Mouse (Mus musculus) limb, embryonic 13.5 days (tissue): ENCODE measurements around the gene Zfp710. TPM values are rescaled to one million over a fixed set of nuclear protein-coding genes. Genes with fewer than 3 reads are reported as not detected.
"Not testable (repeated sequence)": the region's sequence is repeated elsewhere in the genome, so short reads cannot be mapped to it uniquely, and the experiment has no call there.

Experiments used
- ATAC-seq: fragments of 200-750 bp; cut with Nextera tagmentation; 2 replicates; pipeline ENCODE4 v1.8.0; 2017; ENCODE audit warnings: low read depth, moderate number of reproducible peaks, moderate TSS enrichment; ENCODE audit not compliant: low FRiP score
- H3K27ac ChIP-seq: fragments of 300-500 bp; sonication (generic); 2 replicates; pipeline ENCODE4 v1.5.1; 2015; ENCODE audit warnings: inconsistent platforms, mild to moderate bottlenecking, moderate library complexity
- H3K27me3 ChIP-seq: fragments of 300-500 bp; sonication (generic); 2 replicates; pipeline ENCODE4 v1.6.1; 2015; ENCODE audit warnings: mild to moderate bottlenecking, inconsistent platforms
- H3K36me3 ChIP-seq: fragments of 300-500 bp; sonication (generic); 2 replicates; pipeline ENCODE4 v1.6.1; 2015; ENCODE audit warnings: inconsistent platforms, mild to moderate bottlenecking, moderate library complexity
- H3K4me1 ChIP-seq: fragments of 300-500 bp; sonication (generic); 2 replicates; pipeline ENCODE4 v1.6.1; 2015; ENCODE audit warnings: inconsistent platforms
- H3K4me2 ChIP-seq: fragments of 300-500 bp; sonication (generic); replicated peaks from 2 replicates; pipeline ENCODE4 v1.6.1; 2015; ENCODE audit warnings: inconsistent platforms, mild to moderate bottlenecking, moderate library complexity
- H3K4me3 ChIP-seq: fragments of 300-500 bp; sonication (generic); 2 replicates; pipeline ENCODE4 v1.5.1; 2015; ENCODE audit warnings: moderate library complexity, mild to moderate bottlenecking, inconsistent platforms
- H3K9ac ChIP-seq: fragments of 300-500 bp; sonication (generic); 2 replicates; pipeline ENCODE4 v1.6.1; 2015; ENCODE audit warnings: mild to moderate bottlenecking, inconsistent platforms
- H3K9me3 ChIP-seq: fragments of 300-500 bp; sonication (generic); 2 replicates; pipeline ENCODE4 v1.6.1; 2016; ENCODE audit warnings: inconsistent platforms
- WGBS: fragments of 180-500 bp; shearing (Covaris S2); methylation state at CpG from one replicate; pipeline ENCODE4 v1.1.7; 2015; 5-methylcytosine and 5-hydroxymethylcytosine counted together
- polyA plus RNA-seq: library from polyadenylated mRNA; unstranded; fragments of >200 nt; fragmentation: Nextera tagmentation; extraction: Ambion mirVana; gene quantifications from 2 replicates; pipeline ENCODE4 v1.2.1, GENCODE M21; 2015

The Zfp710 gene
- polyA plus RNA-seq, 1 experiment from 2014 or later = 15.9 TPM

DNA sequence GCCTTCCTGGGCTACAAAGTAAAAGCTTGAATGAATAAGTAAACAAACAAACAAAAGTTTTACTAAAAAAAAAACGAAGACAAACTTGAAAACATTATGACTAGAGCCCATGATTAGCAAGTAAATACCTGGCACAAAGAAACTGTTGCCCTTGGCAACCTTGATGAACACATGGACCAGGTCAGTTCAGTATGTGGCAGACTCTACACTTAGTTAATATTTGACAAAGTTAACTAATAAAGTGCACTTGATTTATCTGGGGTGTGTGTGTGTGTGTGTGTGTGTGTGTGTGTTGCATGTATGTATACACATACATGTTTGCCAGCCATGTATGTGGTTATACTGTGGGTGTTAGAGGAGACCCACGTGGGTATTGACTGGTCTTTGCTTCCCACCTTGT is 25.1 kb downstream of the Zfp710 start:
- H3K36me3 ChIP-seq = no peaks in the 10 kb centered on the region
- H3K27ac ChIP-seq = no peak overlapping the region
- no peaks in the 10 kb centered on the region for H3K27me3 ChIP-seq
- no peak overlapping the region for H3K4me3 ChIP-seq
- ATAC-seq = no peak
- peaks cover 56% of the 10 kb centered on the region for H3K4me1 ChIP-seq
- H3K9ac ChIP-seq = no peak overlapping the region
- 69% methylated on average over 2 of the region's 2 CpGs for WGBS
- no peak overlapping the region for H3K4me2 ChIP-seq
- H3K9me3 ChIP-seq = no peaks in the 10 kb centered on the region

DNA sequence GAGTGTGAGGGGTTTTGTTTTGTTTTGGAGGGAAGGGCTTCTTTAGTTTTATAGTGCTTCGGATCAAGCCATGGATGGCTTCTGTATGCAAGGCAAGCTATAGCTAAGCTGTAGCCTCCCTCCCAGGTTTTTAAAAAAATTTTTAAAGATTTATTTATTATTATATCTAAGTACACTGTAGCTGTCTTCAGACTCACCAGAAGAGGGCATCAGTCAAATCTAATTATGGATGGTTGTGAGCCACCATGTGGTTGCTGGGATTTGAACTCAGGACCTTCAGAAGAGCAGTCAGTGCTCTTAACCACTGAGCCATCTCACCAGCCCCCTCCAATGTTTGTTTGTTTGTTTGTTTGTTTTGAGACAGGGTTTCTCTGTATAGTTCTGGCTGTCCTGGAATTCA is 25.8 kb downstream of the Zfp710 start:
- not testable (repeated sequence) for H3K36me3 ChIP-seq, ATAC-seq, H3K9me3 ChIP-seq, H3K4me3 ChIP-seq, H3K4me2 ChIP-seq, H3K9ac ChIP-seq, H3K27me3 ChIP-seq, H3K27ac ChIP-seq
- 93% methylated on average over 1 of the region's 1 CpGs for WGBS
- peaks cover 51% of the 10 kb centered on the region for H3K4me1 ChIP-seq

DNA sequence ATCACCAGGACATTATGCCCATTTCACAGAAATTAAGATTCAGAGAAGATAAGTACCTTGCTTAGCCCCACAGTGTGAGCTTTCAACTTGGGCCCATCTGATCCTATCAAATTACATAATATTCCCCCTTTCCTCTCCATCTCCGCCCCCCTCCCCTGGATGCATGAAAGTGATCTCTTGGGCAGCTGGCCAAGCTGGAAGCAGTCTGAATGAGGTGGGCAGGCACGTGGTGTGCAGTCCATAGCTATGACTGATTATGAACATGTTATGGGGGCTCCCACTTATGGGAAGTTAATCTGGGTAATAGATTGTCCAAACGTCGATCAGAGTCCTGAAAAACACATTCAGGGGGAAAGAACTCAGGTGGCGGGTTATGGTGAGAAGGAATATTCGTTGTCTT is 27.2 kb downstream of the Zfp710 start:
- 57% methylated on average over 6 of the region's 6 CpGs for WGBS
- 0 out of 2 replicates have a peak, but pooled peaks have one; percentile 35 for ATAC-seq
- Histone ChIP-seq H3K9me3 (no peaks in the 10 kb centered on the region), H3K4me3 (no peak overlapping the region), H3K9ac (no peak overlapping the region), H3K36me3 (no peaks in the 10 kb centered on the region), H3K27me3 (no peaks in the 10 kb centered on the region), H3K4me2 (no peak overlapping the region), H3K4me1 (peaks cover 46% of the 10 kb centered on the region), H3K27ac (no peak overlapping the region; the same call in 1 of the 2 replicates)

DNA sequence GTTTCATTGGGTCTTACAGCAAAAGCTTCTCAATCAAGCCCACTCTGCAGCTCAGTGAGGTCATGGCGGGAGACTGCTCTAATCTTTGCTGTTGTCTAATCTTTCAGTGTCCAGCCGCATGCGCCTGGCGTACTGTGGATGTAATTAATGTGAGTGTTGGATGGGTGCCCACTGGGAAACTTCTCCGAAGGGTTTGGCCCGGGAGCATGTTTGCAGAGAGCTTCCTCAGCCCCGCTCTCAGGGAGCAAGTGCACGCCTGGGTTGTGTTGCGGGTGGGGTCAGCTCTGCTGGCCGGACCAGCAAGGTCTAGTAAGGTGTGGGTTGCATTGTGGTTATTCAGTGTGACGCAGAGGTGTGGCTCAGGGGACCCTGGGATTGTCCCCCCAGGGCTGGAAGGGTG is 27.6 kb downstream of the Zfp710 start:
- H3K4me1 ChIP-seq = peaks cover 46% of the 10 kb centered on the region

DNA sequence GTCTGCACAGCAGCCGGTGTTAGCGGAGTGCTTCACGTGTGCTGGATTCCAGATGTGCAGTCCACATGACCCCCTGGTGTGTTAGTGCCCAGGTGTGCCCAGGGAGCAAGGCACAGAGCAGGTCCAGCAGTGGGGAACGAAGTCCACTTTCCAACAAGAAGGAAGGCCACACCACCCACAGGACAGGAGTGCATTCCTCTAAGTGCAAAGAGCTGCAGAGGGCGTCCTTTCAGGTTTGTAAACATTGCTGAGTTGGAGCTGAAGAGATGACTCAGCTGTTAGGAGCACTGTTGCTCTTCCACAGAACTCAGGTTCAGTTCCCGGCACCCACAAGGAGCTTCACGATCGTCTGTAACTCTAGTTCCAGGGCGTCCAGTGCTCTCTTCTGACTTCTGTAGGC is 28.5 kb downstream of the Zfp710 start:
- ATAC-seq = no peak
- Histone ChIP-seq H3K36me3 (peaks cover 4% of the 10 kb centered on the region; the same call in 1 of the 2 replicates), H3K27ac (no peak overlapping the region), H3K9me3 (no peaks in the 10 kb centered on the region), H3K4me1 (peaks cover 46% of the 10 kb centered on the region), H3K4me3 (no peak overlapping the region), H3K27me3 (no peaks in the 10 kb centered on the region), H3K9ac (no peak overlapping the region), H3K4me2 (no peak overlapping the region)
- WGBS = 74% methylated on average over 9 of the region's 9 CpGs

More for the DNA sequence above, 27.6 kb downstream of the Zfp710 start:
- H3K36me3 ChIP-seq = no peaks in the 10 kb centered on the region
- H3K9me3 ChIP-seq = no peaks in the 10 kb centered on the region
- H3K9ac ChIP-seq = no peak overlapping the region
- H3K27ac ChIP-seq = no peak overlapping the region; the same call in 1 of the 2 replicates
- no peak overlapping the region for H3K4me2 ChIP-seq
- WGBS = 57% methylated on average over 11 of the region's 11 CpGs
- no peak overlapping the region for H3K4me3 ChIP-seq
- H3K27me3 ChIP-seq = no peaks in the 10 kb centered on the region
- ATAC-seq = peak; percentile 33; the same call in 1 of the 2 replicates

DNA sequence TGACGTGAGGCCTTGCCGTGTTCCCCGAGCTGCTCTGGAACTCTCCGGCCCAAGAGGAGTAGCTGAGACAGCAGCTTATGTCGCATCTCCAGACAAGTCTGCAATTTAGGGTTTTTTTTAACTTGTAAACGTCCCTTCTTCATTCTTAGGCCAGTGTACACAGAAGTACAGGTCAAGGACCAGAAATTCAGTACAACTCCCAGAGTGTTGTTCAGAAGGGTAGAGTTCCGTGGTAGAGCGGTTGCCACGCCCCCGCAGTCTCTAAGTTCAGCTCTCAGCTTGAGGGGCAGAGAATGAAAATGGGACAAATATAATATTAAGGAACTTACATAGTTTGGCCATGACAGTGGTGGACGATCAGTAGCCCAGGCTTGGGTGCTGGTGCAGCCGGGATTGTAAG is 31.2 kb downstream of the Zfp710 start:
- WGBS = 89% methylated on average over 12 of the region's 12 CpGs
- no peak overlapping the region for H3K27ac ChIP-seq
- no peak overlapping the region for H3K4me2 ChIP-seq
- H3K9me3 ChIP-seq = no peaks in the 10 kb centered on the region
- H3K36me3 ChIP-seq = peaks cover 4% of the 10 kb centered on the region; the same call in 1 of the 2 replicates
- H3K4me1 ChIP-seq = peaks cover 54% of the 10 kb centered on the region
- H3K4me3 ChIP-seq = no peak overlapping the region
- ATAC-seq = no peak
- no peaks in the 10 kb centered on the region for H3K27me3 ChIP-seq
- no peak overlapping the region for H3K9ac ChIP-seq

DNA sequence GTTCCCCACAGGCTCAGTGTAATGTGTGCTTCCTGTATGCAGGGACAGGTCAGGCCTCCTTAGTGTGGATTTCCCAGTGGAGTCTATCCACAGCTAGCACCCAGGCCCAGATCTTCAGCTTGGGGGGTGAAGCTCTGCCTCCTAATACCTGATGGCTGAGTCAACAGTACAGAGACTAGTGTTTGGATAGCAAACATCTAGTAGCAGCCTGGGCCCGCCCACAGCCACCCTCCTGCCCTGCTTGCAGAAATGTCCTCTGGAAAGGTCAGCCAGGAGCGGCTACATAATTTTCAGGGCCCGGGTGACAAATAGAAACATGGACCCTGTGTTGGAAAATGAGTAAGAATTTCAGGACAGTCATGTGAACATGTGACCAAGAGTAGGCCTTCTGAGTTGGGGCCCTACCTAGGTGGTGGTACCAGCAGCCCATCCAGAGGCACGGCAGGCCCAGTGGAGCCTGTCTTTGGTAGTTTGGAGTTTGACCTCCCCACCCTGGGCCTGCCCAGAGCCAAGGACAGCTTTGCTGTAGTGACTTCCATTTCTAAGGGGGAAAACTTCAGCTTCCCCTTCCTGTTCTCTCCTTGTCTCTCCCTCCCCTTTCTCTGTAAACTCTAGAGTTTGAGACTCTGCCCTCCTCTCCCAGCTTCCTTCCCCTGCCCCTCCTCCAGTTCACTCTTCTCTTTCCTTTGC is 32.5 kb downstream of the Zfp710 start:
- 75% methylated on average over 4 of the region's 4 CpGs for WGBS
- no peak overlapping the region for H3K27ac ChIP-seq

DNA sequence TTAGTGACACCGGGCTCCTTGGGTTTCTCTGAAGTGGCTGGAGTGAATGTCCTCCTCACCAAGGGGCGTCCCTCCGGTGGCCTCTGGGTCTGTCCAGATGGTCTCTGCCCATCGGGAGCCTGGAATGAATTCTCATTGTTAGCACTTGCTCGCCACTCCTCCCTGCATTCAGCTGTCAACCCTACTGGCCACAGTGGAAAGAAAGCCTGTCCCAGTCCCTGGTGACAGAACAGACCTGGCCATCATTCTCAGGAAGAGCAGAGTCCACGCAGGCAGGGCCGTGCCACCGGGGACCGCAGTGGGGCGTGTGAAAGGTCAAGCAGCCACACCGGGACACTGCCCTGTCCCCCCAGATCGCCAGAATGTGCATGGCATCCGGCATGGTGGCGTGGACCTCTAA is 33.2 kb downstream of the Zfp710 start:
- no peak for ATAC-seq
- Histone ChIP-seq H3K4me2 (no peak overlapping the region), H3K36me3 (peaks cover 4% of the 10 kb centered on the region; the same call in 1 of the 2 replicates), H3K4me1 (peaks cover 43% of the 10 kb centered on the region), H3K27ac (peak overlapping the region; percentile 48; the same call in 1 of the 2 replicates), H3K27me3 (no peaks in the 10 kb centered on the region), H3K9me3 (no peaks in the 10 kb centered on the region), H3K4me3 (no peak overlapping the region), H3K9ac (no peak overlapping the region)
- WGBS = 72% methylated on average over 14 of the region's 14 CpGs

More for the DNA sequence above, 32.5 kb downstream of the Zfp710 start:
- H3K4me3 ChIP-seq = no peak overlapping the region
- H3K9ac ChIP-seq = no peak overlapping the region
- H3K4me2 ChIP-seq = no peak overlapping the region
- no peak for ATAC-seq
- peaks cover 4% of the 10 kb centered on the region; the same call in 1 of the 2 replicates for H3K36me3 ChIP-seq
- no peaks in the 10 kb centered on the region for H3K9me3 ChIP-seq
- no peaks in the 10 kb centered on the region for H3K27me3 ChIP-seq
- peaks cover 45% of the 10 kb centered on the region for H3K4me1 ChIP-seq

DNA sequence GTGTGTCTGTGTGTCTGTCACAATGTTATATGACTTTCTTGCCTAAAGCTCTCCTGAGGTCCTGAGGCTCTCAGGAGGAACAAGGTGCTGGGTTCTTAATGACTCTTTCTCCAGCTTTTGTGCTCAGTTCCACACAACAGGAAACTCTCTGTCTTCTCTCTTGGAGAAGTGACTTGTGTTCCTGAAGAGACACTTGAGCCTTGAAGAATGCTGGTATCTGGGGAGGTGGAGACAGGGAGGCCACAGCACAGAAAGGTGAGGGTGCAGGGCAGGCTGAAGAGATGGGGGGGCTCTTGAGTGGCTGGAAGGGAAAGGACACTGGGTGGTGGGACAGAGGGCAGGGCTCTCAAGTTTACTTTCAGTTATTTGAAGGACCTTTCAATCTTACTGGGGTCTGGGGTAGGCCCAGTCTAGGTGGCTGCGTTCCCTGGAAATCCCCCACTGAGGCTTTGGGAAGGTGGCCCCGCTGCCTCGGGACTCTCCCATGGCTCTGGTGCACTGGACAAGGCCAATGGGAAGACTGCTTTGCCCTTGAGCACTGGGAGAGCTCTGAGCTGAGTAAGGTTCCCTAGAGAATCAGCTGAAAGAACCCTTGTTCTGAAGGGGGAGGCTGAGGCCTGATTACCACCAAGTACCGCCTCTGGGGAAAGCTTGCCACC is 33.9 kb downstream of the Zfp710 start:
- peak overlapping the region; percentile 48; the same call in 1 of the 2 replicates for H3K27ac ChIP-seq
- 78% methylated on average over 4 of the region's 4 CpGs for WGBS

DNA sequence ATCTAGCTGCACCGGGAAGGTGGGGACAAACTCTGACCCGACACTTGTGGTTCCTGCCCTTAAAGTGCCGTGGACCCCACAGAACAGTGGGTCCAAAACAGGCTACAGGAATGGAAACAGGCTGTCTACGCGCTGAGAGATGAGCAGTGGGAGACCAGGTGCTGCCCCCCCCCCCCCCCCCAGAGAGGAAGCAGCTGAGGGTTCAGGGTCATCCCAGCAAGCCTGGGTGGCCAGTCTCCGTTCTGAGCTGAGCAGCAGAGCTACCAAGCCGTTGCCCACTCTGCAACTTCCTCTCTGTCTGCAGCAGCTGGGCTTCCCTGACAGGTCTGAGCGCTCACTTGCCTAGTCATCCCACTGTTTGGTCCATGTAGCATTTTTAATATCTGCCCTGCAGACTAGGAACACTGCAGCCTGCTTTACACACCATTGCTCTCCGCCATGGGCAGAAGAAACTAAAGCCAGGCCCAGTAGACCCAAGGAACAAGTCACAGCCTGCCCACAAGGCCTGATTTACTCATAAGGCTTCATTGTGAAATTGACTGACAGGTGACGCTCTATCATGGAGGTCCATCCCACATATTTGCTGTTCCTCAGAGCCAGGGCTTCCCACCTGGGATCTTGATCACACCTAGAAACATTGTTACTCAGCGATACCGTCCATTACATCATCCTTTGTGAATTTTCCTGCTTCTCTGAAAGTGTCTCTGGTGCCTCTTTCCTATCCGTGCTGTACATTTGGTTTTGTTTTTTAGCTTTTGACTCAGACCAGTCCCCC is 34.6 kb downstream of the Zfp710 start:
- Histone ChIP-seq H3K4me1 (peaks cover 40% of the 10 kb centered on the region), H3K27ac (peak overlapping the region; percentile 44; the same call in 1 of the 2 replicates), H3K36me3 (peaks cover 4% of the 10 kb centered on the region; the same call in 1 of the 2 replicates), H3K9me3 (no peaks in the 10 kb centered on the region), H3K9ac (no peak overlapping the region), H3K4me2 (no peak overlapping the region), H3K4me3 (no peak overlapping the region), H3K27me3 (no peaks in the 10 kb centered on the region)
- 71% methylated on average over 13 of the region's 13 CpGs for WGBS
- no peak for ATAC-seq

More for the DNA sequence above, 33.9 kb downstream of the Zfp710 start:
- H3K9ac ChIP-seq = no peak overlapping the region
- no peak overlapping the region for H3K4me3 ChIP-seq
- no peaks in the 10 kb centered on the region for H3K27me3 ChIP-seq
- ATAC-seq = no peak
- no peak overlapping the region for H3K4me2 ChIP-seq
- H3K4me1 ChIP-seq = peaks cover 40% of the 10 kb centered on the region
- H3K9me3 ChIP-seq = no peaks in the 10 kb centered on the region
- H3K36me3 ChIP-seq = peaks cover 4% of the 10 kb centered on the region; the same call in 1 of the 2 replicates

DNA sequence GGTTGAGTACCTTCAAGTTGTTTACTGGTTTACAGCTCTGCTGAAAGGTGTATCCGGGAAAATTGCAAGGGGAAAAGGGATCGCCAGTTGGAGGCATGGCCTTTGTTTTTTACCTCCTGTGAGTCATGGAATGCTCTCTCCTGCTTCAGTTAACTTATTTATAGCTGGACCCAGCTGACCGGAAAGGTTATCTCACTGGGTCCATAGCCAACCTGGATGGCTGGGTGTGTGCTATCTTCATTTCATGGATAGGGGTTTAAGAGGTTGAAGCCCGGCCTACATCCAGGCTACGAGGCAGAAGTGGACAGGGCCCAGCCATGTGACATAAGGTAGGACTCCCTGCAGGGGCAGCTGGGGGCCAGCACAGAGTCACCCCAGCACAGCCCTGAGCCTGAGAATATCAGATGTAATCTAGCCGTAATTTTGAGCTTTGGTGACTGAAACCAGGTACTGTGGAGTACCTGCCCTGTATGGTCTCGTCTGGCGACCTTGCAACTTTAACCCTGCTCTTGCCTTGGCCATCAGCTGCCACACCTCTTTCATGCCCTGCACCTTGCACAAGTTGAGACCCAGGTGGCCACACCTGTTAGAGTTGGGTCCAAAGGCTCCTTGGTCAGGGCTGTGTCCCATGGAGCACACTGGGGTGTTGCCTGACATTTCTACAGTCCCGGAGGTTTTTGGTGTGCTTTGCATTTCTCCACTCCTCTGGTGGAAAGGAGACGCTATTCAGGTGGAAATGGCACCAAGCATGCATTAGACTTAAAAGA is 35.6 kb downstream of the Zfp710 start:
- peaks cover 40% of the 10 kb centered on the region for H3K4me1 ChIP-seq
- WGBS = 78% methylated on average over 10 of the region's 10 CpGs
- no peak overlapping the region for H3K27ac ChIP-seq
- no peaks in the 10 kb centered on the region for H3K9me3 ChIP-seq
- ATAC-seq = no peak
- H3K4me3 ChIP-seq = no peak overlapping the region
- H3K9ac ChIP-seq = no peak overlapping the region
- no peak overlapping the region for H3K4me2 ChIP-seq
- H3K36me3 ChIP-seq = peaks cover 4% of the 10 kb centered on the region; the same call in 1 of the 2 replicates
- no peaks in the 10 kb centered on the region for H3K27me3 ChIP-seq
